Mouse (Mus musculus) macrophage (primary cell): ENCODE data around the gene D5Ertd579e. TPM values are rescaled to one million over a fixed set of nuclear protein-coding genes. Genes with fewer than 3 reads are reported as not detected.

ENCODE experiments used
- H3K27ac ChIP-seq: fragments of 350-480 bp; formaldehyde crosslinking; 2 replicates; pipeline ENCODE4 v1.9.0; 2021
- H3K36me3 ChIP-seq: fragments of 350-480 bp; formaldehyde crosslinking; 2 replicates; pipeline ENCODE4 v1.9.0; 2021; ENCODE audit errors: inconsistent target
- H3K4me3 ChIP-seq: fragments of 350-480 bp; formaldehyde crosslinking; 2 replicates; pipeline ENCODE4 v1.9.0; 2021; ENCODE audit errors: inconsistent target
- H3K79me2 ChIP-seq: fragments of 350-480 bp; formaldehyde crosslinking; 2 replicates; pipeline ENCODE4 v1.9.0; 2021; ENCODE audit errors: inconsistent target
- WGBS: methylation state at CpG from one replicate; pipeline ENCODE4 v1.1.7; 2026; ENCODE audit warnings: inconsistent platforms; ENCODE audit not compliant: missing documents; 5-methylcytosine and 5-hydroxymethylcytosine counted together
- polyA plus RNA-seq: library from polyadenylated mRNA; stranded (reverse); fragments of 250-400 nt; gene quantifications from 3 replicates; pipeline ENCODE4 v1.2.4, GENCODE M21; 2018; ENCODE audit warnings: inconsistent platforms

D5Ertd579e gene
- polyA plus RNA-seq, 1 experiment from 2014 or later: 17.3 TPM

GRCm38 (mm10) chr5:36712553-36713534 is 17.0 kb upstream of the D5Ertd579e start:
- peak overlapping the region; percentile 97 for H3K27ac ChIP-seq
- WGBS: 13% methylated on average over 31 of the region's 31 CpGs
- H3K4me3 ChIP-seq: peak overlapping the region; percentile 25

GRCm38 (mm10) chr5:36711863-36712262 is 16.0 kb upstream of the D5Ertd579e start:
- Histone ChIP-seq H3K36me3 (no peaks in the 10 kb centered on the region), H3K79me2 (peaks cover 4% of the 10 kb centered on the region; the same call in 1 of the 2 replicates), H3K27ac (peak overlapping the region; percentile 97), H3K4me3 (peak overlapping the region; percentile 2; the same call in 1 of the 2 replicates)
- 55% methylated on average over 5 of the region's 5 CpGs for WGBS

More at GRCm38 (mm10) chr5:36712553-36713534, 17.0 kb upstream of the D5Ertd579e start:
- no peaks in the 10 kb centered on the region for H3K36me3 ChIP-seq
- H3K79me2 ChIP-seq: peaks cover 4% of the 10 kb centered on the region; the same call in 1 of the 2 replicates

- WGBS: 51% methylated on average over 5 of the region's 5 CpGs
- H3K79me2 ChIP-seq: no peaks in the 10 kb centered on the region
- no peak overlapping the region for H3K27ac ChIP-seq
- no peaks in the 10 kb centered on the region; the same call in 1 of the 2 replicates for H3K36me3 ChIP-seq
- no peak overlapping the region for H3K4me3 ChIP-seq
Observed at GRCm38 (mm10) chr5:36705792-36706191, 10.0 kb upstream of the D5Ertd579e start.

- Histone ChIP-seq H3K79me2 (no peaks in the 10 kb centered on the region), H3K27ac (no peak overlapping the region), H3K4me3 (no peak overlapping the region), H3K36me3 (no peaks in the 10 kb centered on the region; the same call in 1 of the 2 replicates)
- 96% methylated on average over 5 of the region's 5 CpGs for WGBS
Observed at GRCm38 (mm10) chr5:36705390-36705789, 9.6 kb upstream of the D5Ertd579e start.

- Histone ChIP-seq H3K79me2 (no peaks in the 10 kb centered on the region), H3K4me3 (no peak overlapping the region), H3K27ac (no peak overlapping the region), H3K36me3 (no peaks in the 10 kb centered on the region; the same call in 1 of the 2 replicates)
- 100% methylated on average over 6 of the region's 6 CpGs for WGBS
Observed at GRCm38 (mm10) chr5:36704684-36705083, 8.9 kb upstream of the D5Ertd579e start.

- Histone ChIP-seq H3K36me3 (no peaks in the 10 kb centered on the region; the same call in 1 of the 2 replicates), H3K79me2 (no peaks in the 10 kb centered on the region), H3K4me3 (no peak overlapping the region), H3K27ac (peak overlapping the region; percentile 19; the same call in 1 of the 2 replicates)
- 45% methylated on average over 6 of the region's 6 CpGs for WGBS
Observed at GRCm38 (mm10) chr5:36700939-36701620, 5.3 kb upstream of the D5Ertd579e start.

- H3K36me3 ChIP-seq: no peaks in the 10 kb centered on the region
- 47% methylated on average over 3 of the region's 5 CpGs for WGBS
- 0 out of 2 replicates have a peak overlapping the region, but pooled peaks have one; percentile 15 for H3K27ac ChIP-seq
- peaks cover 16% of the 10 kb centered on the region for H3K79me2 ChIP-seq
- H3K4me3 ChIP-seq: no peak overlapping the region
Observed at GRCm38 (mm10) chr5:36698689-36699088, 2.9 kb upstream of the D5Ertd579e start.

GRCm38 (mm10) chr5:36698067-36698670 is 2.3 kb upstream of the D5Ertd579e start:
- Histone ChIP-seq H3K4me3 (no peak overlapping the region), H3K27ac (0 out of 2 replicates have a peak overlapping the region, but pooled peaks have one; percentile 15), H3K36me3 (no peaks in the 10 kb centered on the region), H3K79me2 (peaks cover 21% of the 10 kb centered on the region)
- WGBS: 29% methylated on average over 7 of the region's 7 CpGs

- H3K4me3 ChIP-seq: peak overlapping the region; percentile 21; the same call in 1 of the 2 replicates
- no peaks in the 10 kb centered on the region for H3K36me3 ChIP-seq
- peak overlapping the region; percentile 79 for H3K27ac ChIP-seq
- WGBS: 80% methylated on average over 11 of the region's 11 CpGs
- H3K79me2 ChIP-seq: peaks cover 36% of the 10 kb centered on the region
Observed at GRCm38 (mm10) chr5:36696504-36697300, 878 bp upstream of the D5Ertd579e start.

- Histone ChIP-seq H3K79me2 (peaks cover 53% of the 10 kb centered on the region), H3K4me3 (peak overlapping the region; percentile 73), H3K27ac (peak overlapping the region; percentile 42), H3K36me3 (no peaks in the 10 kb centered on the region)
- WGBS: 11% methylated on average over 14 of the region's 14 CpGs
Observed at GRCm38 (mm10) chr5:36695005-36695404, 819 bp downstream of the D5Ertd579e start.

- Histone ChIP-seq H3K4me3 (no peak overlapping the region), H3K27ac (no peak overlapping the region), H3K79me2 (peaks cover 66% of the 10 kb centered on the region), H3K36me3 (0 out of 2 replicates have a peak, but pooled peaks cover under 1% of the 10 kb centered on the region)
- WGBS: 87% methylated on average over 2 of the region's 2 CpGs
Observed at GRCm38 (mm10) chr5:36693651-36694050, 2.2 kb downstream of the D5Ertd579e start.

- no peak overlapping the region for H3K27ac ChIP-seq
- H3K36me3 ChIP-seq: 0 out of 2 replicates have a peak, but pooled peaks cover 14% of the 10 kb centered on the region
- peaks cover 89% of the 10 kb centered on the region for H3K79me2 ChIP-seq
- no peak overlapping the region for H3K4me3 ChIP-seq
- 67% methylated on average over 1 of the region's 1 CpGs for WGBS
Observed at GRCm38 (mm10) chr5:36691423-36691822, 4.4 kb downstream of the D5Ertd579e start.

- WGBS: 98% methylated on average over 4 of the region's 4 CpGs
- peaks cover 100% of the 10 kb centered on the region for H3K79me2 ChIP-seq
- H3K4me3 ChIP-seq: no peak overlapping the region
- H3K27ac ChIP-seq: no peak overlapping the region
- 0 out of 2 replicates have a peak, but pooled peaks cover 14% of the 10 kb centered on the region for H3K36me3 ChIP-seq
Observed at GRCm38 (mm10) chr5:36685170-36685569, 10.7 kb downstream of the D5Ertd579e start.
